Mouse (Mus musculus): ENCODE data around the gene Olfr1288.

Gene Olfr1288

GRCm38 (mm10) chr2:111473801-111474200, at the start of gene Olfr1288:
Olfr1288 (plus strand) TSS chr2:111474101.
- DNase-seq (ENCODE audit: low spot score): no peak

- DNase-seq (ENCODE audit: low spot score): no peak
These were observed 25.1 kb upstream of the Olfr1288 start, which contains the start of gene Olfr1287 for GRCm38 (mm10) chr2:111448842-111449241. Olfr1287 (plus strand) TSS chr2:111449142.

- DNase-seq (ENCODE audit: low spot score): no peak
These were observed 6.6 kb downstream of the Olfr1288 start, which contains the start of gene Olfr1289 for GRCm38 (mm10) chr2:111480519-111480918. Olfr1289 (plus strand) TSS chr2:111480819.

GRCm38 (mm10) chr2:111493729-111494128, 19.8 kb downstream of the Olfr1288 start, which contains the start of gene Olfr1290:
Olfr1290 (minus strand) TSS chr2:111493829.
- no peak for DNase-seq (ENCODE audit: low spot score)

- DNase-seq (ENCODE audit: low spot score): no peak
These were observed 23.0 kb downstream of the Olfr1288 start, which contains the start of gene Olfr1291-ps1 for GRCm38 (mm10) chr2:111496880-111497279. Olfr1291-ps1 (plus strand) TSS chr2:111497180.

GRCm38 (mm10) chr2:111517451-111517850, 43.5 kb downstream of the Olfr1288 start:
- no peak for DNase-seq (ENCODE audit: low spot score)

GRCm38 (mm10) chr2:111524903-111525302, 51.0 kb downstream of the Olfr1288 start, which contains the start of gene Olfr1293-ps:
Olfr1293-ps (plus strand) TSS chr2:111525203.
- no peak for DNase-seq (ENCODE audit: low spot score)

Measured in adipocyte (in vitro differentiated cells).